Mouse (Mus musculus): ENCODE results near the gene Hbq1b.
"Not testable (repeated sequence)": the region's sequence is repeated elsewhere in the genome, so short reads cannot be mapped to it uniquely, and the experiment has no call there.

DNA sequence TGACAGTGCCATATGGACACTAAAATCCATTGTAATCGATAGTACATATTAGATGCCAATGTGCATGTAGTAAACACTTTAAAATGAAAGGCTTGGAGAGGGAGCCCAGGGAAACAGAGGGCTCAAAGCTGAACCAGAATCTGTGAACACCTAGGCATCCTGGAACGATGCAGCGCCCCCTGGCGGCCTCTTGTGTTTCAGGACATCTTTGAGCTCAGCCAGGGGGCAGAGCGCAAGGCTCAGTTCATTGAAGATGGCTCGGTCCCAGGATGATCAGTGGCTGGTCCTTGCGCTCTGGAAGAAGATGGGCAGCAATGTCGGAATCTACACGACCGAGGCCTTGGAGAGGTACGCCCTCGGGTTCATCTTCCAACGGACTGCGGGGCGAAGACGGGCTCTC, 13.1 kb downstream of the Hbq1b start, which contains the start of gene Hbq1a:
- TF ChIP-seq CTCF (IDR thresholded peaks at IDR 0.05; ENCODE audit: borderline replicate concordance, insufficient read depth, low read depth, low read length): peak; percentile 58; the same call in 1 of the 2 replicates
- TF ChIP-seq POLR2A (IDR thresholded peaks at IDR 0.05; ENCODE audit: borderline replicate concordance, insufficient read depth, low read length): not testable (repeated sequence)

Measured in cerebellum, adult 2 months (tissue).